Mouse (Mus musculus): ENCODE measurements at regions not wholly inside any gene's neighbourhood (a gene's known extent, or its start where the extent isn't known, plus 50 kb on each side); places are given as distances from the start of the nearest gene placed in this dataset.

GRCm38 (mm10) chr11:71672171-71673050, 77.3 kb upstream of the Wscd1 start:
- DNase-seq: no peak

DNA sequence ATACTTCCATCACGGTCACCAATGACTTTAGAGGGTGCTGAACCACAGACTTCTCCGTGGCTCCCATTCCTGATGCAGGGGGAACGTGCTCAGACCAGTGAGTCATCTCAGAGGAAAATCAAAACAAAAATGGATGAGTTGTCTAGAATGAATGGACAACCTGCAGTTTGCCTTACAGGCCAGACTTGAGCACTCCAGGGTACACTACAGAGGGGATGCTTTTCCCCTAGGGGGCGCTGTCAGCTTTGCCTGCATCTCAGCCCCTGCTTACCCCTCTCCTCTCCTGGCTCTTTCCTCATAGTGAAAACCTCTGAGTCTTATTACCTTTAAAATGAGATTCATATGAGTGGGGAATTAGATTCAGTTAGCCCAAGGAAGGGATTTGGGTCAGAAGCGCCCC, 75.4 kb upstream of the Wscd1 start:
- peak; percentile 55 for DNase-seq

GRCm38 (mm10) chr11:71675714-71676313, 73.9 kb upstream of the Wscd1 start:
- DNase-seq: no peak

GRCm38 (mm10) chr11:71697017-71697416, 52.7 kb upstream of the Wscd1 start:
- DNase-seq: no peak

DNA sequence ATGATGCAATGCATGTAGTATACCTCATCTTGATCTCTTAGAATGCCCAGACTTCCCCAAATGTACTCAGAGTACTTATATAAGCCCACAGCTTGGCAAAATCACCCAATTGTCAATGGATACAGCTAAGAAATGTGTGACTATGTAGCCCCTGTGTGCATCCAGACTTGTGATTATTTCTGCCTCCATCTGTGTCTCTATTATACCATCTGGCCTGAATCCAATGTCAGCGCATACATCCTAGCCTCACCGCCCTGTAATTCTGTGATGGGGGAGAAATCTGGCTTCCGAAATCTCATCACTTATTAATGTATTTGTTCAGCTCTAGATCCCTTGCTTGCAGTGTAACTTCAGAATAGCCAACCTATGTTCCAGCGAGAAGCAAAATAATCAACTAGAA, 50.9 kb upstream of the Wscd1 start:
- no peak for DNase-seq
